Mouse (Mus musculus) heart, adult 2 months (tissue): Measurements from ENCODE around the gene Gm6020.

Source experiments
- CTCF ChIP-seq: fragments of 200-600 bp; IDR thresholded peaks from 2 replicates; pipeline ENCODE4 v1.8.1; 2022; ENCODE audit warnings: antibody characterized with exemption, mild to moderate bottlenecking, moderate library complexity
- POLR2A ChIP-seq: fragments of 200-500 bp; IDR thresholded peaks from 2 replicates; pipeline ENCODE4 v1.6.1; 2011; ENCODE audit warnings: mild to moderate bottlenecking, low read depth, low read length, control low read depth; ENCODE audit not compliant: insufficient read depth

DNA sequence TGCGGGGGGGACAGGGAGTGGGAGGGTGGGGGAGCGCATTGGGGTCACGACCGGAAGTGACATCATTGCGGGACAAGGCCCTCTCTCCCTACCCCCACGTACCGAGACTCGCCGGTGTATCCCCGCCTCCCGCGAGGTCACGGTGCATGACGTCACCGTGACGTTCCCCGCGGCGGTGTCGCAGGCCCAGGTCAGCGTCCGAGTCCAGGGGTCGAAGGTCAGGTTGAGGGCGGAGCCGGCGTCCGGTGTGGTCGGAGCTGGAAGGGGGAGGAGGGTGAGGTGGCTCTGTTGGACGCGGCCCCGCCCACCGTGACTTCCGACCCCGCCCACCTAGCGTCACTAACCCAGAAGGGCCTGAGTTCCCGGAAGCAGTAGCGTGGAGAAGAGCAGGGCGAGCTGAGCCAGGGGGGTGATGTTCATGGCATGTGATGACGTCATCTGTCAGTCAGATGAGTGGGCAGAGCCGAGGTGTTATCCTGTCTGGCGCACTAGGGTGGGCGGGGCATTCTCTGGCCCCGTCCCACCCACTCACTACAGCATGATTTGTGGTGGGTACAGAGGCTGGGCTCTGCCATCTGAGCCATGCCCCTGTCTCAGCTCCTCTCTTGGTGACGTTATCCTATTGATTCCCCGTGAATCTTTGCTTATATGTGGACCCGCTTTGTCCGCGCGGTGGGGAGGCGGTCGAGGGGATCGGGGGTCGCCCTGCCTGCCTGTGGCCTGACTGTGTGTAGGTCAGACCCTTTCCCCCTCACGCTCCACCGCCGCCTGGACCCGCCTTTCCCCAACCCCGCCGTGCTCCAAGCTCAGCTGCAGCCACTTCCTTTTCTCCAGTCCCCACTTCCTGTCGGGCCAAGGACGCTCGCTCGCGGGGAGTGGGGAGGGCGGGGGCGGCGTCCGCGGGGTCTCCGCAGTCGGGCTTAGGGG is 43.5 kb downstream of the Gm6020 start:
- TF ChIP-seq CTCF, result no peak
- TF ChIP-seq POLR2A, result no peak
